Mouse (Mus musculus) gastrocnemius, postnatal 10 days (tissue): Measurements from ENCODE around the gene Gm11983. TPM values are rescaled to one million over a fixed set of nuclear protein-coding genes. Genes with fewer than 3 reads are reported as not detected.

Source experiments
- total RNA-seq, 2 experiments: library from RNA; stranded (reverse); gene quantifications; 2 replicates each; pipeline ENCODE4 v1.2.3; 2021

Gm11983 gene
- total RNA-seq, 2 experiments from 2014 or later: not detected

Other genes starting within 250 kb of the Gm11983 start
- under 1 TPM; 0.45 to 0.65 TPM for gene Nacad, start 231.6 kb downstream of the Gm11983 start, total RNA-seq
- 10 to 100 TPM; 53.6 to 57.1 TPM for gene Tbrg4, start 211.6 kb downstream of the Gm11983 start, total RNA-seq
- gene Wap, start 199.0 kb downstream of the Gm11983 start, total RNA-seq: not detected
- 1 to 10 TPM; 1.2 to 1.3 TPM for gene Ramp3, start 179.1 kb downstream of the Gm11983 start, total RNA-seq
- gene Adcy1, start 225.8 kb upstream of the Gm11983 start, total RNA-seq: 1 to 10 TPM; 4.4 to 4.7 TPM